Mouse (Mus musculus) common myeloid progenitor, adult 5-6 weeks (primary cell): ENCODE data around the gene Armc9. TPM values are rescaled to one million over a fixed set of nuclear protein-coding genes. Genes with fewer than 3 reads are reported as not detected.

Experiments
- ATAC-seq: replicated peaks from 2 replicates; pipeline ENCODE4 v1.8.0; 2016; ENCODE audit warnings: low read depth, mild to moderate bottlenecking, moderate TSS enrichment, inconsistent platforms; ENCODE audit not compliant: poor library complexity, severe bottlenecking
- total RNA-seq: library from RNA; stranded (forward); fragments of 200-1000, 187-1606 nt; gene quantifications from 2 replicates; pipeline ENCODE4 v1.2.3, GENCODE M21; 2017

Armc9 gene
- total RNA-seq, 1 experiment from 2014 or later = 10.6 TPM

- peak; percentile 77 for ATAC-seq
Measured at GRCm38 (mm10) chr1:86263564-86264339, 109.2 kb downstream of the Armc9 start.

- no peak for ATAC-seq
Measured at GRCm38 (mm10) chr1:86265060-86265459, 110.5 kb downstream of the Armc9 start.

GRCm38 (mm10) chr1:86268492-86269189 lies 114.1 kb downstream of the Armc9 start:
- ATAC-seq = peak; percentile 43

GRCm38 (mm10) chr1:86269190-86269508 lies 114.6 kb downstream of the Armc9 start:
- peak; percentile 43 for ATAC-seq

GRCm38 (mm10) chr1:86271707-86272106 lies 117.1 kb downstream of the Armc9 start:
- ATAC-seq = no peak

- no peak for ATAC-seq
Measured at GRCm38 (mm10) chr1:86277055-86277454, 122.5 kb downstream of the Armc9 start.

GRCm38 (mm10) chr1:86281781-86282536 lies 127.4 kb downstream of the Armc9 start:
- ATAC-seq = no peak

GRCm38 (mm10) chr1:86284101-86284500 lies 129.5 kb downstream of the Armc9 start:
- ATAC-seq = no peak

GRCm38 (mm10) chr1:86285295-86285694 lies 130.7 kb downstream of the Armc9 start:
- ATAC-seq = no peak

- no peak for ATAC-seq
Measured at GRCm38 (mm10) chr1:86287473-86287872, 132.9 kb downstream of the Armc9 start.

- ATAC-seq = no peak
Measured at GRCm38 (mm10) chr1:86290452-86290851, 135.9 kb downstream of the Armc9 start.

GRCm38 (mm10) chr1:86293091-86293490 lies 138.5 kb downstream of the Armc9 start:
- no peak for ATAC-seq

- no peak for ATAC-seq
Measured at GRCm38 (mm10) chr1:86293868-86294267, 139.3 kb downstream of the Armc9 start.

GRCm38 (mm10) chr1:86294472-86294871 lies 139.9 kb downstream of the Armc9 start:
- no peak for ATAC-seq

- ATAC-seq = no peak
Measured at GRCm38 (mm10) chr1:86300093-86300492, 145.5 kb downstream of the Armc9 start.

- peak; percentile 12; the same call in 1 of the 2 replicates for ATAC-seq
Measured at GRCm38 (mm10) chr1:86300731-86301130, 146.2 kb downstream of the Armc9 start.

- ATAC-seq = peak; percentile 47
Measured at GRCm38 (mm10) chr1:86301221-86302091, 146.9 kb downstream of the Armc9 start.

- no peak for ATAC-seq
Measured at GRCm38 (mm10) chr1:86302532-86302931, 148.0 kb downstream of the Armc9 start, which contains the start of gene B3gnt7. Gene B3gnt7, plus strand, starts transcription at chr1:86302832.

GRCm38 (mm10) chr1:86303063-86303872 lies 148.7 kb downstream of the Armc9 start:
- peak; percentile 79 for ATAC-seq
